Mouse (Mus musculus) midbrain, embryonic 12.5 days (tissue): ENCODE measurements at regions not wholly inside any gene's neighbourhood (a gene's known extent, or its start where the extent isn't known, plus 50 kb on each side); places are given as distances from the start of the nearest gene placed in this dataset.

Experiments
- ATAC-seq: fragments of 200-750 bp; cut with Nextera tagmentation; 2 replicates; pipeline ENCODE4 v1.8.0; 2017; ENCODE audit warnings: low read depth, moderate TSS enrichment, moderate library complexity; ENCODE audit not compliant: low FRiP score
- H3K27ac ChIP-seq: fragments of 300-500 bp; sonication (generic); replicated peaks from 2 replicates; pipeline ENCODE4 v1.5.1; 2016; ENCODE audit warnings: mild to moderate bottlenecking
- H3K27me3 ChIP-seq: fragments of 300-500 bp; sonication (generic); 2 replicates; pipeline ENCODE4 v1.6.1; 2016; ENCODE audit warnings: mild to moderate bottlenecking
- H3K36me3 ChIP-seq: fragments of 300-500 bp; sonication (generic); 2 replicates; pipeline ENCODE4 v1.6.1; 2016
- H3K4me1 ChIP-seq: fragments of 300-500 bp; sonication (generic); 2 replicates; pipeline ENCODE4 v1.6.1; 2016
- H3K4me2 ChIP-seq: fragments of 300-500 bp; sonication (generic); replicated peaks from 2 replicates; pipeline ENCODE4 v1.6.1; 2016; ENCODE audit warnings: mild to moderate bottlenecking, moderate library complexity
- H3K4me3 ChIP-seq: fragments of 300-500 bp; sonication (generic); 2 replicates; pipeline ENCODE4 v1.5.1; 2016; ENCODE audit warnings: mild to moderate bottlenecking
- H3K9ac ChIP-seq: fragments of 300-500 bp; sonication (generic); replicated peaks from 2 replicates; pipeline ENCODE4 v1.6.1; 2016; ENCODE audit warnings: mild to moderate bottlenecking, moderate library complexity
- H3K9me3 ChIP-seq: fragments of 300-500 bp; sonication (generic); 2 replicates; pipeline ENCODE4 v1.6.1; 2016; ENCODE audit warnings: mild to moderate bottlenecking
- WGBS: fragments of 180-500 bp; shearing (Covaris S2); methylation state at CpG from one replicate; pipeline ENCODE4 v1.1.7; 2016; 5-methylcytosine and 5-hydroxymethylcytosine counted together

- Histone ChIP-seq H3K27ac (no peak overlapping the region), H3K4me1 (no peaks in the 10 kb centered on the region), H3K27me3 (no peaks in the 10 kb centered on the region), H3K9me3 (no peaks in the 10 kb centered on the region), H3K4me3 (no peak overlapping the region), H3K36me3 (no peaks in the 10 kb centered on the region), H3K9ac (no peak overlapping the region), H3K4me2 (no peak overlapping the region)
- ATAC-seq = no peak
- 81% methylated on average over 2 of the region's 2 CpGs for WGBS
Observed at GRCm38 (mm10) chr12:70589315-70589742, 136.4 kb downstream of the Tmx1 start.

- H3K4me3 ChIP-seq = no peak overlapping the region
- no peaks in the 10 kb centered on the region for H3K9me3 ChIP-seq
- no peak for ATAC-seq
- no peaks in the 10 kb centered on the region for H3K36me3 ChIP-seq
- no peak overlapping the region for H3K4me2 ChIP-seq
- no peaks in the 10 kb centered on the region for H3K4me1 ChIP-seq
- H3K27ac ChIP-seq = no peak overlapping the region
- H3K27me3 ChIP-seq = no peaks in the 10 kb centered on the region
- no peak overlapping the region for H3K9ac ChIP-seq
- 88% methylated on average over 12 of the region's 12 CpGs for WGBS
Observed at GRCm38 (mm10) chr12:70590456-70591050, 137.7 kb downstream of the Tmx1 start.

- Histone ChIP-seq H3K27ac (no peak overlapping the region), H3K9ac (no peak overlapping the region), H3K4me3 (no peak overlapping the region), H3K4me2 (no peak overlapping the region), H3K27me3 (no peaks in the 10 kb centered on the region), H3K4me1 (no peaks in the 10 kb centered on the region), H3K9me3 (no peaks in the 10 kb centered on the region), H3K36me3 (no peaks in the 10 kb centered on the region)
- 90% methylated on average over 4 of the region's 4 CpGs for WGBS
- no peak for ATAC-seq
Observed at GRCm38 (mm10) chr12:70592821-70593220, 139.9 kb downstream of the Tmx1 start.

- Histone ChIP-seq H3K4me1 (no peaks in the 10 kb centered on the region), H3K9ac (no peak overlapping the region), H3K4me3 (no peak overlapping the region), H3K27me3 (no peaks in the 10 kb centered on the region), H3K4me2 (no peak overlapping the region), H3K9me3 (no peaks in the 10 kb centered on the region), H3K36me3 (no peaks in the 10 kb centered on the region), H3K27ac (no peak overlapping the region)
- no peak for ATAC-seq
- WGBS = 83% methylated on average over 15 of the region's 15 CpGs
Observed at GRCm38 (mm10) chr12:70598211-70598701, 145.4 kb downstream of the Tmx1 start.

- H3K36me3 ChIP-seq = no peaks in the 10 kb centered on the region
- no peak overlapping the region for H3K9ac ChIP-seq
- H3K27ac ChIP-seq = no peak overlapping the region
- H3K9me3 ChIP-seq = no peaks in the 10 kb centered on the region
- WGBS = 84% methylated on average over 6 of the region's 6 CpGs
- ATAC-seq = no peak
- no peak overlapping the region for H3K4me2 ChIP-seq
- no peaks in the 10 kb centered on the region for H3K4me1 ChIP-seq
- no peaks in the 10 kb centered on the region for H3K27me3 ChIP-seq
- H3K4me3 ChIP-seq = no peak overlapping the region
Observed at GRCm38 (mm10) chr12:70599731-70600130, 146.8 kb downstream of the Tmx1 start.

- no peaks in the 10 kb centered on the region for H3K27me3 ChIP-seq
- no peaks in the 10 kb centered on the region for H3K36me3 ChIP-seq
- no peaks in the 10 kb centered on the region for H3K4me1 ChIP-seq
- H3K9ac ChIP-seq = no peak overlapping the region
- H3K9me3 ChIP-seq = no peaks in the 10 kb centered on the region
- H3K4me2 ChIP-seq = no peak overlapping the region
- ATAC-seq = no peak
- no peak overlapping the region for H3K4me3 ChIP-seq
- no peak overlapping the region for H3K27ac ChIP-seq
- WGBS = 91% methylated on average over 1 of the region's 1 CpGs
Observed at GRCm38 (mm10) chr12:70603869-70604268, 151.0 kb downstream of the Tmx1 start.

- no peaks in the 10 kb centered on the region for H3K36me3 ChIP-seq
- H3K9me3 ChIP-seq = no peaks in the 10 kb centered on the region
- H3K9ac ChIP-seq = no peak overlapping the region
- no peaks in the 10 kb centered on the region for H3K27me3 ChIP-seq
- H3K4me2 ChIP-seq = no peak overlapping the region
- WGBS = 85% methylated on average over 5 of the region's 5 CpGs
- ATAC-seq = no peak
- H3K4me1 ChIP-seq = no peaks in the 10 kb centered on the region
- H3K27ac ChIP-seq = no peak overlapping the region
- H3K4me3 ChIP-seq = no peak overlapping the region
Observed at GRCm38 (mm10) chr12:70608672-70609071, 155.8 kb downstream of the Tmx1 start.

GRCm38 (mm10) chr12:70609116-70609871, 156.4 kb downstream of the Tmx1 start:
- Histone ChIP-seq H3K36me3 (no peaks in the 10 kb centered on the region), H3K4me3 (no peak overlapping the region), H3K4me2 (no peak overlapping the region), H3K27me3 (no peaks in the 10 kb centered on the region), H3K4me1 (no peaks in the 10 kb centered on the region), H3K27ac (no peak overlapping the region), H3K9ac (no peak overlapping the region), H3K9me3 (no peaks in the 10 kb centered on the region)
- no peak for ATAC-seq
- 77% methylated on average over 7 of the region's 7 CpGs for WGBS

GRCm38 (mm10) chr12:70611891-70612290, 159.0 kb downstream of the Tmx1 start:
- no peak for ATAC-seq
- Histone ChIP-seq H3K9ac (no peak overlapping the region), H3K9me3 (no peaks in the 10 kb centered on the region), H3K4me3 (no peak overlapping the region), H3K36me3 (no peaks in the 10 kb centered on the region), H3K27me3 (no peaks in the 10 kb centered on the region), H3K4me1 (no peaks in the 10 kb centered on the region), H3K4me2 (no peak overlapping the region), H3K27ac (no peak overlapping the region)
- 89% methylated on average over 5 of the region's 5 CpGs for WGBS

GRCm38 (mm10) chr12:70613244-70613643, 160.3 kb downstream of the Tmx1 start:
- Histone ChIP-seq H3K4me3 (no peak overlapping the region), H3K36me3 (no peaks in the 10 kb centered on the region), H3K27me3 (no peaks in the 10 kb centered on the region), H3K27ac (no peak overlapping the region), H3K4me2 (no peak overlapping the region), H3K9me3 (no peaks in the 10 kb centered on the region), H3K9ac (no peak overlapping the region), H3K4me1 (no peaks in the 10 kb centered on the region)
- 86% methylated on average over 5 of the region's 5 CpGs for WGBS
- no peak for ATAC-seq

GRCm38 (mm10) chr12:70614101-70614500, 161.2 kb downstream of the Tmx1 start:
- H3K9ac ChIP-seq = no peak overlapping the region
- no peak overlapping the region for H3K4me2 ChIP-seq
- H3K36me3 ChIP-seq = no peaks in the 10 kb centered on the region
- no peaks in the 10 kb centered on the region for H3K27me3 ChIP-seq
- H3K9me3 ChIP-seq = no peaks in the 10 kb centered on the region
- WGBS = 72% methylated on average over 2 of the region's 2 CpGs
- no peak overlapping the region for H3K27ac ChIP-seq
- H3K4me1 ChIP-seq = no peaks in the 10 kb centered on the region
- ATAC-seq = no peak
- no peak overlapping the region for H3K4me3 ChIP-seq

- 89% methylated on average over 2 of the region's 2 CpGs for WGBS
Observed at GRCm38 (mm10) chr12:70614686-70615085, 161.8 kb downstream of the Tmx1 start.

More at GRCm38 (mm10) chr12:70614686-70615085, 161.8 kb downstream of the Tmx1 start:
- no peak overlapping the region for H3K27ac ChIP-seq
- no peak overlapping the region for H3K9ac ChIP-seq
- no peak overlapping the region for H3K4me2 ChIP-seq
- no peaks in the 10 kb centered on the region for H3K27me3 ChIP-seq
- H3K4me3 ChIP-seq = no peak overlapping the region
- ATAC-seq = no peak
- no peaks in the 10 kb centered on the region for H3K36me3 ChIP-seq
- no peaks in the 10 kb centered on the region for H3K4me1 ChIP-seq
- no peaks in the 10 kb centered on the region for H3K9me3 ChIP-seq
